Mouse (Mus musculus) limb, embryonic 14.5 days (tissue): ENCODE results near the gene Cdc42bpa. TPM values are rescaled to one million over a fixed set of nuclear protein-coding genes. Genes with fewer than 3 reads are reported as not detected.

ENCODE experiments used
- ATAC-seq: fragments of 200-750 bp; cut with Nextera tagmentation; 2 replicates; pipeline ENCODE4 v1.8.0; 2017; ENCODE audit warnings: low read depth, moderate number of reproducible peaks, moderate TSS enrichment; ENCODE audit not compliant: low FRiP score
- DNase-seq: peaks from one replicate; pipeline ENCODE4 v3.0.0-alpha.2; 2015; ENCODE audit warnings: low spot score
- H3K27ac ChIP-seq: fragments of 300-500 bp; sonication (generic); replicated peaks from 2 replicates; pipeline ENCODE4 v1.5.1; 2014; ENCODE audit warnings: low read depth, mild to moderate bottlenecking, low read length, moderate library complexity, mixed read lengths
- H3K27me3 ChIP-seq: fragments of 300-500 bp; sonication (generic); 2 replicates; pipeline ENCODE4 v1.6.1; 2014; ENCODE audit warnings: low read length, mixed read lengths; ENCODE audit not compliant: control insufficient read depth, insufficient read depth
- H3K36me3 ChIP-seq: fragments of 300-500 bp; sonication (generic); 2 replicates; pipeline ENCODE4 v1.6.1; 2014; ENCODE audit warnings: mild to moderate bottlenecking, low read length, moderate library complexity, mixed read lengths; ENCODE audit not compliant: control insufficient read depth, insufficient read depth
- H3K4me1 ChIP-seq: fragments of 300-500 bp; sonication (generic); 2 replicates; pipeline ENCODE4 v1.6.1; 2014; ENCODE audit warnings: antibody characterized with exemption, low read length, mixed read lengths; ENCODE audit not compliant: control insufficient read depth, insufficient read depth
- H3K4me2 ChIP-seq: fragments of 300-500 bp; sonication (generic); replicated peaks from 2 replicates; pipeline ENCODE4 v1.6.1; 2014; ENCODE audit warnings: low read depth, mild to moderate bottlenecking, low read length, moderate library complexity; ENCODE audit not compliant: severe bottlenecking
- H3K4me3 ChIP-seq: fragments of 300-500 bp; sonication (generic); replicated peaks from 2 replicates; pipeline ENCODE4 v1.5.1; 2014; ENCODE audit warnings: low read length
- H3K9ac ChIP-seq: fragments of 300-500 bp; sonication (generic); 2 replicates; pipeline ENCODE4 v1.6.1; 2014; ENCODE audit warnings: mild to moderate bottlenecking, low read depth, low read length, moderate library complexity; ENCODE audit not compliant: severe bottlenecking
- H3K9me3 ChIP-seq: fragments of 300-500 bp; sonication (generic); 2 replicates; pipeline ENCODE4 v1.6.1; 2016; ENCODE audit warnings: low read length; ENCODE audit not compliant: control insufficient read depth
- POLR2A ChIP-seq: fragments of 200-500 bp; IDR thresholded peaks from 2 replicates; pipeline ENCODE4 v1.8.0; 2012; ENCODE audit warnings: inconsistent platforms, mild to moderate bottlenecking, moderate library complexity, borderline replicate concordance; ENCODE audit not compliant: insufficient read depth, insufficient read length; ENCODE audit errors: extremely low read depth
- WGBS: fragments of 180-500 bp; shearing (Covaris S2); extraction: QIAGEN DNeasy Blood & Tissue Kit; methylation state at CpG from one replicate; pipeline ENCODE4 v1.1.7; 2014; 5-methylcytosine and 5-hydroxymethylcytosine counted together
- polyA plus RNA-seq, 2 experiments: library from polyadenylated mRNA; depleted of rRNA in 1 of 2; stranded (reverse) in 1 of 2; unstranded in 1 of 2; fragments of >200 nt; fragmentation: Nextera tagmentation in 1 of 2; extraction: Ambion mirVana in 1 of 2; gene quantifications; 2 replicates each; pipeline versions ENCODE4 v1.2.1 to v1.2.3; 2012 to 2014

Cdc42bpa gene
- 27.6 and 29.1 TPM in 2 replicates for polyA plus RNA-seq (2012; rRNA removed)
- 16.8 and 20.6 TPM in 2 replicates for polyA plus RNA-seq (2014; fragmentation: Nextera tagmentation; extraction: Ambion mirVana)

- ATAC-seq (peak; percentile 93), DNase-seq (peak; percentile 72)
- WGBS, result under 1% methylated on average over 78 of the region's 128 CpGs
- Histone ChIP-seq H3K4me1 (peaks cover 22% of the 10 kb centered on the region), H3K27me3 (no peaks in the 10 kb centered on the region), H3K27ac (peak within 1 kb of the TSS; percentile 94), H3K4me3 (peak within 1 kb of the TSS; percentile 78), H3K9ac (peak within 1 kb of the TSS; percentile 91), H3K4me2 (peak within 1 kb of the TSS; percentile 86), H3K9me3 (no peaks in the 10 kb centered on the region), H3K36me3 (no peaks in the 10 kb centered on the region)
- TF ChIP-seq POLR2A, result peak; percentile 71; the same call in 1 of the 2 replicates
Observed at GRCm38 (mm10) chr1:179959721-179960542, at the start of gene Cdc42bpa. TSS of gene Cdc42bpa (plus strand) at chr1:179960472.

- Histone ChIP-seq H3K9me3 (no peaks in the 10 kb centered on the region), H3K27me3 (no peaks in the 10 kb centered on the region), H3K27ac (no peak overlapping the region), H3K4me3 (no peak overlapping the region), H3K4me1 (no peaks in the 10 kb centered on the region), H3K4me2 (no peak overlapping the region), H3K36me3 (no peaks in the 10 kb centered on the region), H3K9ac (no peak overlapping the region)
- no peak for TF ChIP-seq POLR2A
- ATAC-seq (no peak), DNase-seq (peak; percentile 59)
- 76% methylated on average over 4 of the region's 4 CpGs for WGBS
Observed at GRCm38 (mm10) chr1:179913471-179913870, 46.8 kb upstream of the Cdc42bpa start.

DNA sequence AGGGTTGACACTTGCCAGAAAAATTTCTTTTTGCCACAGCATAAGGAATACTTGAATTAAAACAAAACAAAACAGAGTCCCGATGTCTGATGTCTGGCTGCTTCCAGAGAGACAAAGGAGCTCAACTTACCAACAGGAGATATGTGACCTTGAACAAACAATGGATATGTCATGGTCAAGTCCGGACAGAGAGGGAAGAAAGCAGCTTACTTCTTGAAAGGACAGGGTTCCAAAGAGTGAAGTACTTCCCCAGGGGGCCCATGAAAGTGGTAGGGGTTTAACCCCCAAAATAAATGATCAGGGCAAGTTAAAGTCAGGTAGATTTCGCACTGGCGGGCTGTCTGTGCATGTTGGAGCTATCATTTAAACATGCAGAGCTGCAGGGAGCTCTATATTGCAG lies 43.2 kb upstream of the Cdc42bpa start:
- ATAC-seq, result no peak
- Histone ChIP-seq H3K4me1 (no peaks in the 10 kb centered on the region), H3K36me3 (no peaks in the 10 kb centered on the region), H3K27me3 (no peaks in the 10 kb centered on the region), H3K4me3 (no peak overlapping the region), H3K27ac (no peak overlapping the region), H3K9me3 (no peaks in the 10 kb centered on the region), H3K9ac (no peak overlapping the region), H3K4me2 (no peak overlapping the region)
- DNase-seq, result no peak
- TF ChIP-seq POLR2A, result no peak
- WGBS, result 82% methylated on average over 4 of the region's 4 CpGs

GRCm38 (mm10) chr1:179917481-179917880 lies 42.8 kb upstream of the Cdc42bpa start:
- Histone ChIP-seq H3K9ac (no peak overlapping the region), H3K27ac (no peak overlapping the region), H3K27me3 (no peaks in the 10 kb centered on the region), H3K9me3 (no peaks in the 10 kb centered on the region), H3K36me3 (no peaks in the 10 kb centered on the region), H3K4me2 (no peak overlapping the region), H3K4me3 (no peak overlapping the region), H3K4me1 (no peaks in the 10 kb centered on the region)
- TF ChIP-seq POLR2A, result no peak
- no peak for DNase-seq
- ATAC-seq, result no peak
- 80% methylated on average over 11 of the region's 11 CpGs for WGBS

- Histone ChIP-seq H3K27ac (no peak overlapping the region), H3K4me1 (no peaks in the 10 kb centered on the region), H3K9me3 (no peaks in the 10 kb centered on the region), H3K4me2 (no peak overlapping the region), H3K9ac (no peak overlapping the region), H3K4me3 (no peak overlapping the region), H3K27me3 (no peaks in the 10 kb centered on the region), H3K36me3 (no peaks in the 10 kb centered on the region)
- WGBS, result 85% methylated on average over 8 of the region's 8 CpGs
- no peak for TF ChIP-seq POLR2A
- ATAC-seq (no peak), DNase-seq (no peak)
Observed at GRCm38 (mm10) chr1:179919656-179920436, 40.4 kb upstream of the Cdc42bpa start.
